Mouse (Mus musculus): ENCODE measurements around the gene Samd9l.
"Not testable (repeated sequence)": the region's sequence is repeated elsewhere in the genome, so short reads cannot be mapped to it uniquely, and the experiment has no call there.

DNA sequence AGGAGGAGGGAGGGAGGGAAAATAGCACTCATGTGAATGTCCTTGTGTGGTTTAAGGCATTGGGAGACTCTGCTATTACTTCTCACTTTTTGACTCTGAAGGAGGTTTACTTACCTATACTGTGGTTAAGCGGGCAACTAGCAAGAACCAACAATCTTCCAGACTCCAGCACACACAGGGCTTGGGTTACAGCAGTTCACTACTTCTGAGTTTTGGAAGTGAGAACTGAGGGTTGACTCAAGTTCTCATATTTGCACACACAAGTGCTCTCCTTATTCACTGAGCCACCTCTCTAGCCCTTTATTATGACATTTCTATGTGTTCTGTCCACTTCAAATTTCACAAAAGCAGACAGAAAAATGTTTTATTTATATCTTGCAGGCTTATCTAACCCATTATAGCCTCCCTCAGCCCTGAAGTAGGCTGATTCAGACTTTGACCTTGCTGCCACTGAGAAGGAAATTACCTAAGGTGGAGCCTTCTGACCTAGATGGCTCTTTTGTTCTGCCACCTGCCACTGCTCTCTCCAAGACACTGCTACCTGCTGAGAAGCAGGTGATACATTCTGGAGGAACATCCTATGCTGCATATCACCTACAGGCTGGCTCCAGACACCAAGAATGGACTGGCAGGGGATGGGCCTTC lies 55.6 kb downstream of the Samd9l start:
- TF ChIP-seq CTCF (IDR thresholded peaks at IDR 0.05; ENCODE audit: borderline replicate concordance, extremely low read depth, insufficient read depth, insufficient read length); POLR2A (IDR thresholded peaks at IDR 0.05; ENCODE audit: borderline replicate concordance, extremely low read depth, insufficient read depth, insufficient read length, poor library complexity, severe bottlenecking): not testable (repeated sequence)
